Mouse (Mus musculus) cerebellum, postnatal 36 days (tissue): ENCODE measurements around the gene Kif5c.

Source experiments
- DNase-seq, 2 experiments: peaks; one replicate each; pipeline ENCODE4 v3.0.0; 2021 to 2022; ENCODE audit warnings: mixed read lengths in 2 of 2

The Kif5c gene

DNA sequence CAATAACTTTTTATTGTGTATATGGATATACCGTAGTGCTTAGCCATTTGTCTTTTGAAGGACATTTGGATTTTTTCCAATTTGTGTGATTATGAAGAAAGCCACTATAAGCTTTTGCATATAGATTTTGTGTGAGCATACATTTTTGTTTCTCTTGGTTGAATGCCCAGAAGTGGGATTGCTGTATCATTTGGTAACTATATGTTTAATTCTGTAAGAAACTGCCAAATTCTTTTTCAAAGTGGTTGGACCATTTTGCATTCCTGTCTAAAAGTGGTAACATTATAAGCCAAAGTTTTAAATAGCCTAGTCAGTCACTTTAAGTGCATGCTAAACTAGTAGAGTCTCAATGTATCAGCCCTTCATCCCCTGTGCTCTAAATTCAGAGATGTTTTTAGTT is 6.5 kb downstream of the Kif5c start:
- DNase-seq = no peak

GRCm38 (mm10) chr2:49627611-49628010 is 8.5 kb downstream of the Kif5c start:
- peak; percentile 82 to 84 for DNase-seq

DNA sequence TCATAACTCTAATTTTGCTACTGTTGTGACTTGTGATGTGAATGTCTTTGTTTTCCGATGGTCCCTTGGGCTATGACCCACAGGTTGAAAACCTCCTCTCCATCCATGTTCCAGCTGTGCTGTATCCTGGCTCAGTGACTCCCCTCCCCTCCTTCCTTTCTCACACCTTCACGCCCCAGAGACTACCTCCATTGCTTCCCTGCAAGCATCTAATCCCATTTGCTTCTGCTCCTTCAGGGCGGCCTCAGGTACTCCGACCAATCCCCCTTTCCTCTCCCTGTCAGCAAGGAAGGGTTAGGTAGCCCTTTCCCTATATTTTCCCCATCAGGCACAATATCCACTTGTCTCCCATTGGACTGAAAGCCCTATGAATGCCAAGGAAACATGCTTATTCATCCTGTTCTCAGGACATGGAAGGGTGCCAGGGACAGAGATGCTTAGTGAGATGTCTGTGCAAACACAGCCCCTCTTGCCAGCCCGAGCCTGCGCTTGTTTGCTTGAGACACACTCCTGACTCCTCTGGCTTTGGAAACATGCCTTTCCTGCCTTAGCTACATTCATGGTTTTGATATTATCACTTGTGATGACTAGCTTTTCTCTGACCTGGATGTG is 9.1 kb downstream of the Kif5c start:
- DNase-seq = peak; percentile 70 to 82

- no peak for DNase-seq
These were observed 10.1 kb downstream of the Kif5c start for GRCm38 (mm10) chr2:49629181-49629580.

DNA sequence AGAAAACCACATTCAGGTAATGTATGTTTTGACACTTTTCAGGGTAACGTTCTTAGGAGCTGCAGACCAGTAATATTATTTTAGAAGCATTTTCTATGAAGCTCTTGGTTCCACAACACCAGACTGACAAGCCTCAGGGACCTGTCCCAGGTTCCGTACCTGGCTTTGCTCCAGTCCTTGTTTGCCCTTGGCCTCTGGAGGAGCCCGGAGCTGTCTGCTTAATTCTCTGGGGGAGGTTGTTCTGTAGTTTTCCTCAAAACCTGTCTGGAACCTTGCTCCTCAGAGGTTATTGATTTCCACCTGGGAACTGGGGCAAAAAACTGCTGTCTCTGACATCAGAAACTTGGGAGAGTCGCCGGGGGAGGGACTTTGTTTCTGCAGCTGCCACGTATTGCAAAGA is 11.5 kb downstream of the Kif5c start:
- DNase-seq = no peak

GRCm38 (mm10) chr2:49633231-49633630 is 14.1 kb downstream of the Kif5c start:
- no peak for DNase-seq

GRCm38 (mm10) chr2:49642761-49643160 is 23.7 kb downstream of the Kif5c start:
- DNase-seq = no peak

- no peak for DNase-seq
These were observed 24.7 kb downstream of the Kif5c start for GRCm38 (mm10) chr2:49643756-49644155.

- DNase-seq = no peak
These were observed 28.5 kb downstream of the Kif5c start for GRCm38 (mm10) chr2:49647591-49647990.

DNA sequence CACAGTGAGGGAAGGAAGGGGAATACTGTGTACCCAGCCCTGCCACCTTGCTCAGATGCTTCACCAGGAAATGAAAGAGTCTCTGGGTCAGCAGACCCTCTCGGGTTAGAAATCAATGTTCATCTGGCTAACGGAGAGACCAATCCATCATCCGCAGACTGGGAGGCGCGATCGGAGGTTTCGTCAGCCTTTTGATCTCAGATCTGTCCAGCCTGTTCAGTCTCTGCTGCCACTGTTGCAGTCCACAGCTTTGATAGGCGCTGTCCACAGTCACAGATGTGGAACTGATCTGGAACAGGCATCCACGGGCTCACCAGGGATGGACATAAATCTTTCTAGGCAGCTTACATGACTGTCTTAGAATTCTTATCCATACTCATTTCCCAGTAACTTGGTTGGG is 29.2 kb downstream of the Kif5c start:
- DNase-seq = no peak

DNA sequence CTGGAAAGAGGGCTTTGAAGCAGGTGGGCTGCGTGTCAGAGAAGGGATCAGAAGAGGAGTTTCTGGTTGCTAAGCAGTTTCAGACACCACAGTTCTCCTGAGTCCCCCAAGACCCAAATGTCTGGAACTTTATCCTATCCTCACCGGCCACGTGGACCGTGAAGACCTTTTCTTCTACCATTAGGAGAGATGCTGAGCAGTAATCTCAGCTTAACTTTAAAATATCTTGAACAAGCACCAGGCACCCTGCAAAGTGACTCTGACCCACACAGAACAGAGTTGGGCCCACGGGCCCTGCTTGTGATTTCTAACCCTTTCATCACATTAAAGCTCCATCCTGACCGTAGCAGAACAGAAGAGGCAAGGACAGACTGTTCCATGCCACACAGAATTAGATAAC is 29.7 kb downstream of the Kif5c start:
- DNase-seq = no peak

- no peak for DNase-seq
These were observed 30.1 kb downstream of the Kif5c start for GRCm38 (mm10) chr2:49649211-49649610.

- no peak for DNase-seq
These were observed 32.6 kb downstream of the Kif5c start for GRCm38 (mm10) chr2:49651737-49652136.

DNA sequence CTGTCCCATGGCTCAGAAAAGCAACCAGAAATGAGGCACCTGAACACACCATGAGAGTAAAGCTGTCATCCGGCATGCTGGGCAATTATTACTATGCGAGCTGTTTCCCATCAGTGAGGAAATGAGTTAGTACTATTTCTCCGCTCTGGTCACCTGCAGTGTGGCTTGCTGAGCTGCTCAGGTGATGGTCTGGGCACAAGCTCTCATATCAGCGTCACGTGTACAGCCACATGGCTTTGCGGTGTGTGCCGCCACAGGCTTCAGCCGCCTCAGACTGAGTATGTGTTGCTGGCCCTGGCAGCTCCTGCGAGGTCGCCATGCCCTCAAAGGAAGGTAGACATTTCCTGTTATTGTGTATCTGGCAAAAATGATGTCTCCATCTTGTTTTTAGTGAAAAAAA is 35.5 kb downstream of the Kif5c start:
- DNase-seq = peak; percentile 85 to 87

- DNase-seq = peak; percentile 69 to 74
These were observed 36.2 kb downstream of the Kif5c start for GRCm38 (mm10) chr2:49655195-49655873.

- DNase-seq = no peak
These were observed 36.7 kb downstream of the Kif5c start for GRCm38 (mm10) chr2:49655874-49656195.

DNA sequence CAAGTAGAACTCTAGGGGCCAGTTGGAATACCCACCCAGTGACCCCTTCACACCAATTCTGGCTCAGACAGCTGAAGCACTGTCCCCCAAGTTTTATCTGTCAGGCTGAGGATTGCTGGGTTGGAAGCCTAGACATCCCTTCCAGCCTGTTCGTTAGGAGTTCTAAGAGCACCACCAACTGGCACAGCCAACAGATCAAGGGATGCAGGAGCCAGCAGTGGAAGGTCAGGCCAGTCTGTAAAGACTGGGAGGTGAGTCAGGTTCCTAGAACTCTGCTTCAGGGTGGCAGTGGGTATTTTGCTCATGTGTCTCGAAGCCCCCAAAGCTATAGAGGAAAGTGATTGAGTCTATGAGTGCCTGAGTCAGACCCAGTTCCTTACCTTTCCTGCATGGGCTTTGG is 37.9 kb downstream of the Kif5c start:
- no peak for DNase-seq

DNA sequence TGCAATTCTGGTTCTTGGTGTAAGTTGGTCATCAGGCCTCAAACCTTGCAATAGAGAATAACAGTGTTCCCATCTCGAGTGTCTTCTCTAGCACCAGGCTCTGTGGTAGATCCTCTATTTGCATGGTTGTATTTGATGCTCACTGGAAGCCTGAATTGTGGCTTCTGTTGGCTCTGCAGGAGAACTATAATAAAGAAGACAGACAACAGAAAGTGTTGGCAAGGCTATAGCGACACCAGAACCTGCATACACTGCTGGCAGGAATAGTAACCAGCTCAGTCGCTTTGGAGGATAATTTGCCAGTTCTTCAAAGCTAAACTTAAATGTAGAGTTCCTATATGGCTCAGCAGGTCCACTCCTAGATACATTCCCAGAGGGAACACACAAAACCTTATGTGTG is 38.6 kb downstream of the Kif5c start:
- no peak for DNase-seq

DNA sequence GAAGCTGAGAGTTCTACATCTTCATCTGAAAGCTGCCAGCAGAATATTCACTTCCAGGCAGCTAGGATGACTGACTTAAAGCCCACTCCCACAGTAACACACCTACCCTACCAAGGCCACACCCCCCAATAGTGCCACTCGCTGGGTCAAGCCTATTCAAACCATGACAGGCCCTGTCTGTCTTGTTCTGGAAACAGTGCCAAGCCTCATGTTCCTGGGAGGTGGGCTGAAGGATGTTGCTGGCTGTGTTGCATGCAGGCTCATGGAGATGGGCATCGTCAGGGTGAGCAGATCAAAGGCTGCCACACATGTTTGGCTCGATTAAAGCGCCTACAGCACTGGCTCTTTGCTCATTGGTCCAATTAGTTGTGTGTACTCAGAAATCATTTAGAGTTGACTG is 39.9 kb downstream of the Kif5c start:
- no peak for DNase-seq

DNA sequence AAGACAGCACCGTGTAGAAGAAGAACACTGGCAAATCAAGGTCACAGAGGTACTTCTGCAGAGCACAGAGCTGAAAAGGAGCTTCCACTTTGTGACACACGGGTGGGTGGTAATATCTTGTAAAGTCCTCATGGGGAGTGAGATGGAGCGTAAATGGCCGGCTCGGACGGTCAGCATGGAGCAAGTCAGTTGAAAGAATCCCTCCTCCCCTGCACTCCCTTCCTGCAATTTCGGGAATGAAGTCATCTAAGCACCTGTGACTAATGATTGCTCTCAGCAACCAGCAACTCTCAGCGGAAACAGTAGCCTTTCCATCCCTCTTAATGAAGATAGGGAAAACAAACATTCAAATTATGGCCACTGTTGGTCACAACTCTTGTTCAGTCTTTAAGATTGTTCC is 40.9 kb downstream of the Kif5c start:
- DNase-seq = no peak

GRCm38 (mm10) chr2:49660375-49660923 is 41.4 kb downstream of the Kif5c start:
- DNase-seq = peak in 1 of 2 experiments; percentile 51

DNA sequence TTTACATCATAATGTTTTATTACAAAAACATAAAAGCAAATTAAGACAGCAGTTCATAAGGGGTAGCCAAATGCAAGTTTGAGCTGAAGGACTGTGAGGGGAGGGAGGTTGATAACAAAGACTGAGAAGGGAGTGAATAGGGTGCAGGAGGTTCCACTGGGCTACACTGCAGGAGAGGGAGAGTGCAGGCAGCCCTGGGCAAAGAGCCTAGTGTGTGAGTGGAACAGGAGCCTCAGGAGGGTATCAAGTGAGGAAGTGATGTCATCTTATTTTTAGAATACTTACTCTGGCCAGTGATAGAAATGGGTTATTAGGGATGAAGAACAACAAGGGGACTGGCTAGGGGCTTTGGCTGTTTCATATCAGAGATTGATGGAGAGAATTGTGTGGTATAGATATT is 42.2 kb downstream of the Kif5c start:
- no peak for DNase-seq

DNA sequence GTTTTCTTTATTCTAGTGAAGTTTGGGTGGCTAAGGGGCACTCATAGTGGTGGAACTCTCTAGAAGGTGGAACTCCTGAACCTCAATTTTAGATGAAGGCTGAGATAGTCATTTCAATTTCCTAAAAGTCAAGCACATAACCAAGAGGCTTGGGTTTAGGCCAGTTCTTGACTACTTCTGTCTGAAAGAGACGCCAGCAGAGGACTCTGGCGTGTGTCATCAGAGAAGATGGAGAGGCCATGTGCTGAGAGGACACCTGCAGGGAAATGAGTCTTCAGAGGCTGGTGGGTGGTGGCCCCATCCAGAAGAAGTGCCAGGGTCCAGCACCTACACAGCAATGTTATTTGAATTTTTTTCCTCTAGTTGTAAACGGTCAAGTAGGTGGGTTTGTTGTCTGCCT is 42.8 kb downstream of the Kif5c start:
- DNase-seq = no peak

DNA sequence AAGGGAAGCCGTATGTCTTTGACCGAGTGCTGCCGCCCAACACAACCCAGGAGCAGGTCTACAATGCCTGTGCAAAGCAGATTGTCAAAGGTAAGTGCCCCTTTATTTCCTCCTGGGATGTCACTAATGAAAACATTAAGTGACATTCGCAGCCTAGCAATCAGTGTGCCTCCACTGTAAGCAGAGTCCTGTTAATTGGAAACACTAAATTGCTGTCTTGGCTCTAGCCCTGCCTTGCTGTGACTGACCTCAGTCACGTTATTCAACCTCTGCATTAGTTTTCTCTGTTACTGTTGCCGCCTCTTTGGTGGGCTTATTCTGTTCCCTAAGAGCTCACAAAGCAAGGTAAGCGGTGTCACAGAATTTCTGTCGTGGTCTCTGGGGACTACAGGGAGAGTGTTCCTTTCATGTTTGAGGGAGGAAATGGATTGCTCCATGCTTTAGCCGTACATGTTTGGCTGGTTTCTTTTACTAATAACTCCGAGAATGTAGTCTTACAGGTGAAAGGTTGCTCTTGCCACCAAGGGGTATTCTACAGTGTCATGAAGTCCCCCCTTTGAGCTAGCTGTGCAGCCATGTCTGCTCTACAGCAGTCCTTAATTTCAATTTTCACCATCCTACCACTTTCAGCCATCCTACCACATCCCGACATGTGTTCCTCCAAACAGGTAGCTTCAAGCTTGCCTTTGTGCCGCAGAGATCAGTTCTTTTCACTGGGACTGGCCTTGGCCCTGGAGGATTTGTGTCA is 52.8 kb downstream of the Kif5c start:
- no peak for DNase-seq
